Mouse (Mus musculus) kidney, embryonic 14.5 days (tissue): ENCODE measurements around the gene Tmem52. TPM values are rescaled to one million over a fixed set of nuclear protein-coding genes. Genes with fewer than 3 reads are reported as not detected.
"Not testable (repeated sequence)": the region's sequence is repeated elsewhere in the genome, so short reads cannot be mapped to it uniquely, and the experiment has no call there.

Experiments used
- ATAC-seq: fragments of 200-750 bp; cut with Nextera tagmentation; 2 replicates; pipeline ENCODE4 v1.8.0; 2017; ENCODE audit warnings: moderate number of reproducible peaks, mild to moderate bottlenecking, moderate TSS enrichment, moderate library complexity; ENCODE audit not compliant: low FRiP score, low TSS enrichment
- H3K27ac ChIP-seq: fragments of 300-500 bp; sonication (generic); 2 replicates; pipeline ENCODE4 v1.5.1; 2014; ENCODE audit warnings: low read depth, mild to moderate bottlenecking, low read length, moderate library complexity, mixed read lengths
- H3K27me3 ChIP-seq: fragments of 300-500 bp; sonication (generic); 2 replicates; pipeline ENCODE4 v1.6.1; 2014; ENCODE audit warnings: mild to moderate bottlenecking, low read length; ENCODE audit not compliant: control insufficient read depth, insufficient read depth
- H3K36me3 ChIP-seq: fragments of 300-500 bp; sonication (generic); 2 replicates; pipeline ENCODE4 v1.6.1; 2014; ENCODE audit warnings: low read length, mixed read lengths; ENCODE audit not compliant: control insufficient read depth, insufficient read depth
- H3K4me1 ChIP-seq: fragments of 300-500 bp; sonication (generic); 2 replicates; pipeline ENCODE4 v1.6.1; 2014; ENCODE audit warnings: low read length, mixed read lengths; ENCODE audit not compliant: control insufficient read depth, insufficient read depth
- H3K4me2 ChIP-seq: fragments of 300-500 bp; sonication (generic); replicated peaks from 2 replicates; pipeline ENCODE4 v1.6.1; 2014; ENCODE audit warnings: low read depth, mild to moderate bottlenecking, low read length
- H3K4me3 ChIP-seq: fragments of 300-500 bp; sonication (generic); 2 replicates; pipeline ENCODE4 v1.5.1; 2014; ENCODE audit warnings: mild to moderate bottlenecking, low read length
- H3K9ac ChIP-seq: fragments of 300-500 bp; sonication (generic); 2 replicates; pipeline ENCODE4 v1.6.1; 2014; ENCODE audit warnings: low read depth, mild to moderate bottlenecking, low read length, moderate library complexity
- H3K9me3 ChIP-seq: fragments of 300-500 bp; sonication (generic); 2 replicates; pipeline ENCODE4 v1.6.1; 2016; ENCODE audit warnings: low read length; ENCODE audit not compliant: control insufficient read depth
- WGBS: fragments of 180-500 bp; shearing (Covaris S2); extraction: QIAGEN DNeasy Blood & Tissue Kit; methylation state at CpG from one replicate; pipeline ENCODE4 v1.1.7; 2014; 5-methylcytosine and 5-hydroxymethylcytosine counted together
- polyA plus RNA-seq: library from polyadenylated mRNA; unstranded; fragments of >200 nt; fragmentation: Nextera tagmentation; extraction: Ambion mirVana; gene quantifications from 2 replicates; pipeline ENCODE4 v1.2.1, GENCODE M21; 2014

The Tmem52 gene
- polyA plus RNA-seq, 1 experiment from 2014 or later = 0.57 TPM

- WGBS = 78% methylated on average over 18 of the region's 18 CpGs
- Histone ChIP-seq H3K9me3 (no peaks in the 10 kb centered on the region), H3K27me3 (no peaks in the 10 kb centered on the region), H3K36me3 (no peaks in the 10 kb centered on the region), H3K27ac (no peak overlapping the region), H3K4me1 (no peaks in the 10 kb centered on the region), H3K4me3 (no peak overlapping the region), H3K4me2 (no peak overlapping the region), H3K9ac (no peak overlapping the region)
- ATAC-seq = peak; percentile 36; the same call in 1 of the 2 replicates
Observed at GRCm38 (mm10) chr4:155469590-155470262, 812 bp downstream of the Tmem52 start.

GRCm38 (mm10) chr4:155470263-155470953, 1.5 kb downstream of the Tmem52 start:
- Histone ChIP-seq H3K4me2 (no peak overlapping the region), H3K9ac (no peak overlapping the region), H3K4me1 (no peaks in the 10 kb centered on the region), H3K9me3 (no peaks in the 10 kb centered on the region), H3K36me3 (no peaks in the 10 kb centered on the region), H3K27ac (no peak overlapping the region), H3K27me3 (no peaks in the 10 kb centered on the region), H3K4me3 (no peak overlapping the region)
- 80% methylated on average over 16 of the region's 16 CpGs for WGBS
- no peak for ATAC-seq

GRCm38 (mm10) chr4:155470997-155471396, 2.1 kb downstream of the Tmem52 start:
- Histone ChIP-seq H3K27ac (no peak overlapping the region), H3K9me3 (no peaks in the 10 kb centered on the region), H3K4me1 (no peaks in the 10 kb centered on the region), H3K9ac (no peak overlapping the region), H3K4me2 (no peak overlapping the region), H3K4me3 (no peak overlapping the region), H3K36me3 (no peaks in the 10 kb centered on the region), H3K27me3 (no peaks in the 10 kb centered on the region)
- WGBS = 85% methylated on average over 7 of the region's 7 CpGs
- no peak for ATAC-seq

GRCm38 (mm10) chr4:155471406-155471805, 2.5 kb downstream of the Tmem52 start:
- Histone ChIP-seq H3K27ac (no peak overlapping the region), H3K4me1 (no peaks in the 10 kb centered on the region), H3K9ac (no peak overlapping the region), H3K4me2 (no peak overlapping the region), H3K36me3 (no peaks in the 10 kb centered on the region), H3K4me3 (no peak overlapping the region), H3K27me3 (no peaks in the 10 kb centered on the region), H3K9me3 (no peaks in the 10 kb centered on the region)
- ATAC-seq = no peak
- 92% methylated on average over 7 of the region's 7 CpGs for WGBS

- Histone ChIP-seq H3K36me3 (no peaks in the 10 kb centered on the region), H3K4me3 (no peak overlapping the region), H3K4me1 (no peaks in the 10 kb centered on the region), H3K27ac (no peak overlapping the region), H3K9me3 (no peaks in the 10 kb centered on the region), H3K27me3 (no peaks in the 10 kb centered on the region), H3K9ac (no peak overlapping the region), H3K4me2 (no peak overlapping the region)
- WGBS = 73% methylated on average over 3 of the region's 3 CpGs
- ATAC-seq = no peak
Observed at GRCm38 (mm10) chr4:155472716-155473290, 3.9 kb downstream of the Tmem52 start.

- Histone ChIP-seq H3K9ac (no peak overlapping the region), H3K4me1 (no peaks in the 10 kb centered on the region), H3K27ac (no peak overlapping the region), H3K4me2 (no peak overlapping the region), H3K36me3 (no peaks in the 10 kb centered on the region), H3K27me3 (no peaks in the 10 kb centered on the region), H3K9me3 (no peaks in the 10 kb centered on the region), H3K4me3 (no peak overlapping the region)
- no peak for ATAC-seq
- 65% methylated on average over 5 of the region's 5 CpGs for WGBS
Observed at GRCm38 (mm10) chr4:155473319-155473718, 4.4 kb downstream of the Tmem52 start.

- 56% methylated on average over 2 of the region's 2 CpGs for WGBS
- H3K9ac ChIP-seq, H3K4me3 ChIP-seq, H3K27me3 ChIP-seq, H3K9me3 ChIP-seq, H3K36me3 ChIP-seq, H3K27ac ChIP-seq, H3K4me1 ChIP-seq, ATAC-seq, H3K4me2 ChIP-seq: not testable (repeated sequence)
Observed at GRCm38 (mm10) chr4:155473796-155474195, 4.9 kb downstream of the Tmem52 start.

- ATAC-seq = peak; percentile 77
- H3K9me3 ChIP-seq = no peaks in the 10 kb centered on the region
- H3K4me1 ChIP-seq = peaks cover 6% of the 10 kb centered on the region; the same call in 1 of the 2 replicates
- H3K9ac ChIP-seq = no peak overlapping the region
- no peak overlapping the region for H3K27ac ChIP-seq
- WGBS = 21% methylated on average over 28 of the region's 28 CpGs
- peak overlapping the region; percentile 32; the same call in 1 of the 2 replicates for H3K4me2 ChIP-seq
- H3K36me3 ChIP-seq = no peaks in the 10 kb centered on the region
- 0 out of 2 replicates have a peak, but pooled peaks cover 2% of the 10 kb centered on the region for H3K27me3 ChIP-seq
- H3K4me3 ChIP-seq = peak overlapping the region; percentile 2; the same call in 1 of the 2 replicates
Observed at GRCm38 (mm10) chr4:155481381-155482124, 12.6 kb downstream of the Tmem52 start.
